Mouse (Mus musculus): Measurements from ENCODE around the gene Aldh16a1. TPM values are rescaled to one million over a fixed set of nuclear protein-coding genes. Genes with fewer than 3 reads are reported as not detected.

Aldh16a1 gene
- polyA plus RNA-seq, 1 experiment from 2014 or later = 26.7 TPM

DNA sequence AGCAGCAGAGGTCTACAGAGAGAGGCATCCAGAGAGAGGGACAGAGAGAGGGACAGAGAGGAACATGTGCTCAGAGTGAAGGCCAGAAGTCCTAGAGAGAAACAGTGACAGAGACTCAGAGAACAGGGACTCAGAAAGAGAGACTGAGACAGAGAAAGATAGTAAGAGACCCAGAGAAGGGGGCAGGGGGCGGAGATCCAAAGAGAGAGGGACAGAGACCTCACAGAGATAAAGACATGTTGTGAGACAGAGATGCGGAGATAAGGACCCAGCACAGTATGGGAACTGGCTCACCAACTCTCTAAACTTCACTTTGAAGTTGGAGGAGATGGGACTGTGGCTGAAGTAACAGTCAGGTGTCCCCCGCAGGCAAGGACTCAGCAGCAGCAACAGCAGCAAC is 19.0 kb downstream of the Aldh16a1 start:
- Histone ChIP-seq H3K4me3 (ENCODE audit: low read depth, low read length) (peak overlapping the region; percentile 62; the same call in 1 of the 2 replicates), H3K36me3 (ENCODE audit: insufficient read depth, low read length) (no peaks in the 10 kb centered on the region), H3K27ac (ENCODE audit: low read length) (no peak overlapping the region), H3K4me1 (ENCODE audit: insufficient read depth, low read depth, low read length) (peaks cover 4% of the 10 kb centered on the region; the same call in 1 of the 2 replicates), H3K9me3 (ENCODE audit: low read length) (no peaks in the 10 kb centered on the region), H3K27me3 (replicated peaks; ENCODE audit: insufficient read depth, low read length) (no peaks in the 10 kb centered on the region), H3K4me2 (replicated peaks; ENCODE audit: low read depth, low read length) (peak overlapping the region; percentile 78), H3K9ac (replicated peaks; ENCODE audit: low read depth) (peak overlapping the region; percentile 60; the same call in 1 of the 2 replicates)
- WGBS = 81% methylated on average over 3 of the region's 3 CpGs
- TF ChIP-seq CTCF (IDR thresholded peaks at IDR 0.05) = no peak
- no peak for TF ChIP-seq EP300 (IDR thresholded peaks at IDR 0.05)
- no peak for DNase-seq (ENCODE audit: low spot score)
- ATAC-seq = no peak

DNA sequence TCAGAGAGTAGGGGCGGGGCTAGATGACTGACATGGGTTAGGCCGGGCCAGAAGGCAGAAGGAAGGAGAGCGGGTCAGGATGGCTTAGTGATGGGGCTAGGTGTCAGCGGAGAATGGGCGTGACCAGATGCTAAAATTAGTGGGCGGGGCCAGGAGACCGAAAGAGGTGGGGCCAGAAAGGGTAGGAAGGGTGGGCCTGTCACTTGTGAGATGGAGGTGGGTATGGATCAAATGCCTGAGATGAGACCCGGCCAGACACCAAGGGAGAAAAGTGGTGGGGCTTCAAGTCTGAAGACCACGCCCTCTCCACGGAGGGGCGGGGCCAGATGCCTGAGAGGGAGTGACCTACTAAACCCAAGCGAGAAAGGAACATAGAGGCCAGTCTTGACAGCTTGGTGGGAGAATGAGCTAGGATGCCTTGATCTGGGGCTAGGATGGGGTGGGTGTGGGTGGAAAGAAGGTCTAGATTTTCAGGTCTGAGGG is 19.8 kb downstream of the Aldh16a1 start:
- no peak overlapping the region for H3K4me2 ChIP-seq (replicated peaks; ENCODE audit: low read depth, low read length)
- no peaks in the 10 kb centered on the region for H3K36me3 ChIP-seq (ENCODE audit: insufficient read depth, low read length)
- TF ChIP-seq CTCF (IDR thresholded peaks at IDR 0.05) (no peak), EP300 (IDR thresholded peaks at IDR 0.05) (no peak)
- no peaks in the 10 kb centered on the region for H3K9me3 ChIP-seq (ENCODE audit: low read length)
- H3K27me3 ChIP-seq (replicated peaks; ENCODE audit: insufficient read depth, low read length) = no peaks in the 10 kb centered on the region
- no peak overlapping the region for H3K27ac ChIP-seq (ENCODE audit: low read length)
- 17% methylated on average over 12 of the region's 12 CpGs for WGBS
- H3K4me3 ChIP-seq (ENCODE audit: low read depth, low read length) = no peak overlapping the region
- peaks cover 4% of the 10 kb centered on the region; the same call in 1 of the 2 replicates for H3K4me1 ChIP-seq (ENCODE audit: insufficient read depth, low read depth, low read length)
- no peak overlapping the region for H3K9ac ChIP-seq (replicated peaks; ENCODE audit: low read depth)
- DNase-seq (ENCODE audit: low spot score) = peak; percentile 57
- peak; percentile 14; the same call in 1 of the 2 replicates for ATAC-seq

DNA sequence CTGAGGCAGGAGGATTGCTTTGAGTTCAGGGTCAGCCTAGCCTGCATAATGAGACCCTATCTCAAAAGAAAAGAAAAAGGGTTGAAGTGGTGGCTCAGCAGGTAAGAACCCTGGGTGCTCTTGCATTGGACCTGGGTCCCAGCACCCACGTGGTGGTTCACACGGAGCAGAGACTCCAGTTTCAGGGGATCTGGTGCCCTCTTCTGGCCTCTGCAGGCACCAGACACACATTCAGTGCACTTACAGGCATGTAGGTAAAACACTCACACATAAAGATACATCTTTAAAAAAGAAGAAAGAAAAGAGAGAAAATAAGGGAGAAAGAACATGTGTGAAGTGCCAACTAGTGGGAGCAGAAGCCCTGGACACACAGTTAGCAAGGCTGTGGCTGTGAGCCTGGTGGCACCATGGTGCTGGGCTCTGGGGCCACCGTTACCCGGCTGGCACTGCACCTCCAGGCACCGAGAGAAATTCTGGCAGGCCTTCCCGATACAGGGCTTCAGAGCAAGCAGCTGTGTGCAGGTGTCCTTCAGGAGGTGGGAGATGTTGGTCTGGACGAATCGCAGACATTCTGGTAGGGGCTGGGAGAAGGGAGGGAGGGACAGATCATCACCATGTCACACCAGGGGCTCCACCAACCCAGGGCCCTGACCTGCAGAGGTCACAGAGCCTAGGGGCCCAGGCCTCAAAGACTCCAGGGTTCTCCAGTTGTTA is 20.8 kb downstream of the Aldh16a1 start:
- peaks cover 4% of the 10 kb centered on the region; the same call in 1 of the 2 replicates for H3K4me1 ChIP-seq (ENCODE audit: insufficient read depth, low read depth, low read length)
- H3K4me3 ChIP-seq (ENCODE audit: low read depth, low read length) = no peak overlapping the region
- H3K27me3 ChIP-seq (replicated peaks; ENCODE audit: insufficient read depth, low read length) = no peaks in the 10 kb centered on the region
- H3K9me3 ChIP-seq (ENCODE audit: low read length) = no peaks in the 10 kb centered on the region
- ATAC-seq (no peak), DNase-seq (ENCODE audit: low spot score) (no peak)
- H3K27ac ChIP-seq (ENCODE audit: low read length) = no peak overlapping the region
- H3K9ac ChIP-seq (replicated peaks; ENCODE audit: low read depth) = no peak overlapping the region
- TF ChIP-seq CTCF (IDR thresholded peaks at IDR 0.05) (peak; percentile 29), EP300 (IDR thresholded peaks at IDR 0.05) (no peak)
- WGBS = 77% methylated on average over 8 of the region's 8 CpGs
- H3K36me3 ChIP-seq (ENCODE audit: insufficient read depth, low read length) = no peaks in the 10 kb centered on the region
- H3K4me2 ChIP-seq (replicated peaks; ENCODE audit: low read depth, low read length) = no peak overlapping the region

DNA sequence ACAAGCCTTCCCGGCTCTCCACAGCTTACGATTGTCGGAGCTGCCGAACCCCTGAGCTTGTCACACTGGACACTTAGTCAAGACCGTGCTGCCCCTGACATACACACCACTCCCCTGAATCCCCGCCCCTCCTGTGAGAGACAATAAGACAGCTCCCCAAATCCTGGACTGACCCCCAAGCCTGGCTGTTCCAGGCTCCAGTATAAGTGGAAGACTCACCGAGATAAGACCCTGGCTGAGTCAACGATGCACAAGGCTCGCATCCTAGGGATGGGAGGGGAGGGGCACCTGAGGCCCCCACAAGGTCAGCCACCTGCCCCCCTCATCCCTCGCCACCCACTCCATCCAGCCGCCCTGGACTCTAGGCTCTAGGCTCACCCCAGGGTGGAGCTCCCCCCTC is 22.5 kb downstream of the Aldh16a1 start:
- Histone ChIP-seq H3K4me2 (replicated peaks; ENCODE audit: low read depth, low read length) (no peak overlapping the region), H3K9me3 (ENCODE audit: low read length) (no peaks in the 10 kb centered on the region), H3K27me3 (replicated peaks; ENCODE audit: insufficient read depth, low read length) (no peaks in the 10 kb centered on the region), H3K4me3 (ENCODE audit: low read depth, low read length) (no peak overlapping the region), H3K27ac (ENCODE audit: low read length) (no peak overlapping the region), H3K4me1 (ENCODE audit: insufficient read depth, low read depth, low read length) (peaks cover 12% of the 10 kb centered on the region; the same call in 1 of the 2 replicates), H3K9ac (replicated peaks; ENCODE audit: low read depth) (no peak overlapping the region), H3K36me3 (ENCODE audit: insufficient read depth, low read length) (0 out of 2 replicates have a peak, but pooled peaks cover 3% of the 10 kb centered on the region)
- 63% methylated on average over 11 of the region's 11 CpGs for WGBS
- TF ChIP-seq EP300 (IDR thresholded peaks at IDR 0.05) (no peak), CTCF (IDR thresholded peaks at IDR 0.05) (no peak)
- no peak for ATAC-seq
- DNase-seq (ENCODE audit: low spot score) = no peak

DNA sequence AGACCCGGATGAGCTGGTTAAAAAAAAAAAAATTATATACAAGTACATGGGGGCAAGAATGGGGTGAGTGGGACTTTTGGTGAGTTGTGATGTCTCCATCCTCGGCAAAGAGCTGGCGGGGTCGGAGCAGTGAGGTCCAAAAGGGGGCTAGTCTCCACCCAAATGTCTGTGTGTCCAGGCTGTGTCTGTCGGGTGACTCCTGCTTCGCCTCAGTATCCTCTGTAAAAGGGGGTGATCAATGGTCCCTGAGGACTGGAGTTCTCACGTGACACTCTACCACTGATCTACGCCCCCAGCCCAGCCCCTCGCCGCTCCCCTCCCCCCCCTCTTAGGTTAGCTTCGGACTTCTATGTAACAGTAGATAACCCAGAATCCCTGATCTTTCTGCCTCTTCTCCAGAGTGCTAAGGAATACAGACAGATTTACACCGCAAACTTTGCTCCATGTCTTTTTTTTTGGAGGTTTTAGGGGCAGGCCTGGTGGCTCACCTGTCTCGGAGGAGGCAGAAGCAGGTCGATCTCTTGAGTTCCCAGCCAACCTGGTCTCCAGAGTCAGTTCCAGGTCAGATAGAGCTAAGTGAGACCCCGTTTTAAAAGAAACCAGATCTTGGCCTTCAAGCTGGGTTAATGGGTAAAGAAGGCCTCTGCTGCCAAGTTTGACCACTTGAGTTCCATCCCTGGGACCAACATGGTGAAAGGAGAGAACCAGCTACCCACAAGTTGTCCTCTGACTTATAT is 24.4 kb downstream of the Aldh16a1 start:
- Histone ChIP-seq H3K4me3 (ENCODE audit: low read depth, low read length) (no peak overlapping the region), H3K9me3 (ENCODE audit: low read length) (no peaks in the 10 kb centered on the region), H3K9ac (replicated peaks; ENCODE audit: low read depth) (no peak overlapping the region), H3K4me2 (replicated peaks; ENCODE audit: low read depth, low read length) (peak overlapping the region; percentile 71), H3K4me1 (ENCODE audit: insufficient read depth, low read depth, low read length) (peaks cover 8% of the 10 kb centered on the region; the same call in 1 of the 2 replicates), H3K27ac (ENCODE audit: low read length) (0 out of 2 replicates have a peak overlapping the region, but pooled peaks have one; percentile 67), H3K36me3 (ENCODE audit: insufficient read depth, low read length) (0 out of 2 replicates have a peak, but pooled peaks cover 17% of the 10 kb centered on the region), H3K27me3 (replicated peaks; ENCODE audit: insufficient read depth, low read length) (no peaks in the 10 kb centered on the region)
- TF ChIP-seq CTCF (IDR thresholded peaks at IDR 0.05) = no peak
- no peak for TF ChIP-seq EP300 (IDR thresholded peaks at IDR 0.05)
- no peak for ATAC-seq
- DNase-seq (ENCODE audit: low spot score) = no peak
- WGBS = 55% methylated on average over 15 of the region's 15 CpGs

DNA sequence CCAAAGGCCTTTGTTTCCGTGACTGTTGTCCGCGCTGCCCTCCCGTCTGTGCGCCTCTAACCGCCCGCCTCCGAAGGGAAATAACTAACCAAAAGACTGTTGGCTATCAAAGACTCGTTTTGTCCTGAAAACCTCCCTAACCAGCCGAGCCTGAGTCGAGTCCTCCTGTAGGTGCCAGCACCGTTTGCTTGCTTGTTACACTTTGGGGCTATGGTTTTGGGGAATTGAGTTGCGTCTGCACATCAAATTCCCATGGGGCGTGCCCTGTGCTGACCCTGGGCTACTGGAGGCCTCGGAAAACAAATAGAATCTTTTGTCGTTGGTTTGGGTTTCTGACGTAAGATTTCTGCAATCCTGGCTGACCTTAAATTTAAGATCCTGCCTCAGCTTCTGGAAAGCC is 25.1 kb downstream of the Aldh16a1 start:
- ATAC-seq (peak; percentile 0; the same call in 1 of the 2 replicates), DNase-seq (ENCODE audit: low spot score) (no peak)
- Histone ChIP-seq H3K9me3 (ENCODE audit: low read length) (no peaks in the 10 kb centered on the region), H3K4me3 (ENCODE audit: low read depth, low read length) (peak overlapping the region; percentile 42), H3K4me2 (replicated peaks; ENCODE audit: low read depth, low read length) (peak overlapping the region; percentile 71), H3K27me3 (replicated peaks; ENCODE audit: insufficient read depth, low read length) (no peaks in the 10 kb centered on the region), H3K4me1 (ENCODE audit: insufficient read depth, low read depth, low read length) (peaks cover 8% of the 10 kb centered on the region; the same call in 1 of the 2 replicates), H3K36me3 (ENCODE audit: insufficient read depth, low read length) (0 out of 2 replicates have a peak, but pooled peaks cover 17% of the 10 kb centered on the region), H3K9ac (replicated peaks; ENCODE audit: low read depth) (peak overlapping the region; percentile 23; the same call in 1 of the 2 replicates), H3K27ac (ENCODE audit: low read length) (peak overlapping the region; percentile 67)
- TF ChIP-seq CTCF (IDR thresholded peaks at IDR 0.05) (no peak), EP300 (IDR thresholded peaks at IDR 0.05) (no peak)
- WGBS = under 1% methylated on average over 17 of the region's 17 CpGs
